Mouse (Mus musculus): ENCODE data around the gene Olfr56.
A peak's percentile ranks its signal among the peaks of the same experiment; 100 is the strongest.

Gene Olfr56

GRCm38 (mm10) chr11:49092786-49093185, 114.1 kb downstream of the Olfr56 start:
- DNase-seq (ENCODE audit: low read depth): no peak

DNA sequence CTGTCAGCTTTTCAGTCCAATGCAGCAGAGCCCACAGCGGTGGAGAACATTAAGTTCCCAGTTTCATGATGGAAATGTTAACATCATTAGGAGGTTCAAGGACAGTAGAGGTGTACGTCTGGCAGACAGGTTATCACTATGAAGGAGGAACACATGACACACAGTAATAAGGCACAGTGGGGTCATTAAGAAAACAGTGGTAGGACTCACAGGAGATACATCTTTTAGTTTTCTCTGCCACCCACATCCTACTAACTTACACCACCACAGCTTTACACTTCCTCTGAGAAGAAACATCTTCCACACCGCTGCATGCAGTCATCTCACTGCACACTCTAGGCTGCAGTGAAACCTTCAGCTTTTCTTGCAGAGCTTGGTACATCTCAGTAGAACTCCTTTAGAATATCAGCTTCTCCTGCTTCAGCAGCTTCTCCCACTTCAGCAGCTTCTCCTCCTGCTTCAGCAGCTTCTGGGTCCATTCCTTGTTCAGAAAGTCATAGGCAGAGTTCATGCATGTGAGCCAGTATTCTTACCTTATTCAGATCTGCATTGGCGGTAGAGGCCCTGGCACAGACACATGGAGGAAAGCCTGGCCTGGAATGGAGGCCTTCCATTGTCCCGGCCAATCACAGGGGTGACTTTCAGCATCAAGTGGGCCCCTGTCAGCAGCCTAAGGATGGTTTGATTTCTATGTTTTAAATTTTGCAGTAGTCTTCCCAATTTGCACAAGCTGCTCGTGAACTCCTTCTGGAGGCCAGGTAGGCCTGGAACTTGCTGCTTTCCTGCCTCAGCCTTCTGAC, 115.4 kb downstream of the Olfr56 start:
- no peak for DNase-seq (ENCODE audit: low read depth)

GRCm38 (mm10) chr11:49095367-49095766, 116.7 kb downstream of the Olfr56 start:
- DNase-seq (ENCODE audit: low read depth): no peak

DNA sequence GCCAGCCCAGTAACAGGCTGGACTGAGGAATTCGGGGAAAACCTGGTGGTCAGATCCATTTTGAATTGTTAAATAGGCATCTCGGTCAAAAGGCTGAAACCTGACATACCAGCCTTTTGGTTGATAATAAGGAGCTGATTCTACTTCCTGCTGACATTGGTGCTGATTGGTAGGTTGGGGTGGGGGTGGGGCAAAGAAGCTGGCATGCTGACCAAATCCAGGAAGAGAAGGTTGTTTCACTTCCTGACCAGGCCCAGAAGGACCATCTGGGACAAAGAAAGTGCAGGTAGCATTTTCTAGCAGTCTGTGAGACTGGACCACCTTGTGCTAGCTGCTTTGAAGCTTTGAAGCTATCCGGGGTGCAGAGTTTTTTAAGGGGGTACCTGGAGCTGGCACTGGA, 121.7 kb downstream of the Olfr56 start:
- DNase-seq (ENCODE audit: low read depth): no peak

- no peak for DNase-seq (ENCODE audit: low read depth)
Observed at GRCm38 (mm10) chr11:49101500-49101899, 122.8 kb downstream of the Olfr56 start.

DNA sequence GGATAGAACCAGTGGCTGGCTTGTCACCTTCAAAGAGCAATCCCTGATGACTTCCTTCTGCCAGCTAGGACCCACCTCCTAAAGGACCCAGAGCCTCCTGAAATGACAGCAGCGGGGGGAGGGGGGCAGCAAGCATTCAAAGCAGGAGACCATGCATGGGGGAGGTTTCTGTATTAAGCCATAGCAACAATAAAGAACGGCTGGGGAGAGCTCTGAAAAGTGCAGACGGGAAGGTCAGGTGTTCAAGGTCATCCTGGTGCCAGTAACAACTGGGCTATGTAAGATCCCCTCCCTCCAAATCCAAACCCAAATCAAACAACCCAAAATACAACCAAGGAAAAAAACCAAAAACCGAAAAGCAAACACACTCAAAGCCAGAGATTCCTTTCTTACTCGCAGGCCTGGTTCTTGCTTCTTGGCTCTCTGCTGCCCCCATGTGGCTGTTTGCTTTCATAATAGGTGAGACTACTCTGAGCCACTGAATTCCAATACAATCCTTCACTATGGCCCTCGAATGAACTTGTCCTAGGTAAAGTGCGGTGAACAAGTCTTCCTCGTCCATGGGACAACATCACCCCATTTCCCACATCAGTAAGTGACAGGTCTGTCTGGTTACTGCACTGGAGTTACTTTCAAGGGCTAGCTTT, 124.5 kb downstream of the Olfr56 start:
- peak; percentile 96 for DNase-seq (ENCODE audit: low read depth)

DNA sequence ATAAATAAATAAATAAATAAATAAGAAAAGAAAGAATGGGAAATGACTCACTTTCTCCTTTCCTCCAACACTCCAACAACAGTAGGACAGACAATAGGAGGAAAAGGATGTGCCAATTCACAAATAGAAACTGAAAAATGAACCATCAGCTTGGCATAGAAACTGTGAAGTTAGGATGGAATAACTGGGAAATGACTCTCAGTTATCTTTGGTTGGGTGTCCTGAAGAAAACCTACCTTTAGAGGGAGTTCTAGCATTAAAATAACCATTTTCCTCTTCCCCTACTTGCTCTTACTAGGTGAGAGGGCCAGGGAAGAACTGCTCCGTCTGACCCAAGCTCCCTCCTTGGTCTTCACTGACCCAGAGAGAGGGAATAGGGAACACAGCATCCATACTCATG, 127.1 kb downstream of the Olfr56 start:
- no peak for DNase-seq (ENCODE audit: low read depth)

DNA sequence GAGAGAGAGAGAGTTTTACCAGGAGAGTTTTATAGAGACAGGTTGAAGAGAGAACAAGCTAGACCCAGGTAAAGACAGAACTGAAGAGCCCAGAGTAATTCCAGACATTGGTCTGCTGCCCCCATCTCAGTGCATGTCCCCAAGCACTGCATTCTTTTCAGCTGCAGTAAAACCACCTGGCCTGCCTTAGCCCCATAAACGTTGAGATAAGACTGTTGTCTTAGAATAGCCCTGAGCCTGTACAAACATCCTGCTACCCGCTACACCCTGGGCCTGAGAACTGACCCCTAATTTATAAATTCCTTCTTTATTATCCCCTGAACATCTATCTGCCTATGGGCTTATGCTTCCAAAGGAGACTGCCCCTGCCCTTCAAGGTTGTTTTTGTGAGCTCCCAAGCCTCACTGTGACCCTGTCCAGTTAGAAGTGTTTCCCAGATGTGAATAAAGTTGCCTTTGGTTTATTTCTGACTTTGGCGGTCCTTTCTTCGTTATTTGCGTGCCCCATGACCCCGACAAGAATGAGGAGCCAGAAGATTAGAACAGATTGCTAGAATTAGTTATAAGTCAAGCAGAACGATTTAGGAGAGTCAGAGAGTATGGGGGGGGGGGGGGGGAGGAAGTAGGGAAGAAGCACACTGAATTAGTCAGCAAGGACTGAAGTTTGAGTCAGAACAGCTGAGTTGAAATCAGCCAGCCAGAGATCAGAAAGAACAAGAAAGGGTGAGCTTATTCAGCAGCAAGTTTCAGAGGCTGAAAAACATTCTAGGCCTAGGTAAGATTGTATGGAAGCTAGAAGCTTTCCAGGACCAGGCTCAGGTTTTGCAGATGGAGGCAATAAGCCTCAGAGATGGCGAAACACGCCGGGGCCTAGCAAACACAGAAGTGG, 129.2 kb downstream of the Olfr56 start:
- peak; percentile 72 for DNase-seq (ENCODE audit: low read depth)

DNA sequence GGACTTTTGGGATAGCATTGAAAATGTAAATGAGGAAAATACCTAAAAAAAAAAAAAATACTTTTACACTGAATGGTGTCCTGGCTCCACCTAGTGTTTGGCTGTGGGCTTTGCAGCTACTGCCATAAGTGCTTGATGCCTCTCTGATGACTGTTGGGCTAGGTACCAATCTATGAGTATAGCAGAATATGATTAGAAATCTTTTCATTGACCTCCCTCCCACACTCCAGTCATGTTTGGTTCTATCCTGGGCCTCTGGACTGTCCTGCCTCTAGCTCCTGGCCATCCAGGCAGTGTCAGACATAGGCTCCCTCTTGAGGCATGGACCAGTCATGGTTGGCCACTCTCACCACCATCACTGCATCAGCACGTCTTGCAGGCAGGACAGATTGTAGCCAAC, 130.1 kb downstream of the Olfr56 start:
- DNase-seq (ENCODE audit: low read depth): peak; percentile 86

DNA sequence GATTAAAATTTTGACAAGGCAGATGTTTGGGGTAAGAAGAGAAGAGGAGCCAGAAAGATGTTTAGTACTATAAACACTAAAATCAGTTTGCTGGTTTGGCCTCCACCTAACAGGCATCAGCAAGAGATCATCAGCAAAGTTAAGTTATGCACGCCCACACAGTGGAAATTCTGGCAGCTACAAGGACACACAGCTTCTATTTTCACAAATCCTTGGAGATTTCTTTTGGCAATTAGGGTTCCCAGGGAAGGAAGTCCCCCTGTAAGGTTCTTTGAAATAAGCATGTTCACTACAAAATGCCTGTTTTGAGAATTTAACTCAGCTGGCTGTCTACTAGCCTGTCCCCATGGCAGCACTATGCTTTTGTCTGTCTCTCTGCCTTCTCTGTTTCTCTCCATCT, 132.3 kb downstream of the Olfr56 start:
- no peak for DNase-seq (ENCODE audit: low read depth)

GRCm38 (mm10) chr11:49112624-49113219, 134.0 kb downstream of the Olfr56 start:
- no peak for DNase-seq (ENCODE audit: low read depth)

GRCm38 (mm10) chr11:49114158-49114557, 135.5 kb downstream of the Olfr56 start:
- no peak for DNase-seq (ENCODE audit: low read depth)

DNA sequence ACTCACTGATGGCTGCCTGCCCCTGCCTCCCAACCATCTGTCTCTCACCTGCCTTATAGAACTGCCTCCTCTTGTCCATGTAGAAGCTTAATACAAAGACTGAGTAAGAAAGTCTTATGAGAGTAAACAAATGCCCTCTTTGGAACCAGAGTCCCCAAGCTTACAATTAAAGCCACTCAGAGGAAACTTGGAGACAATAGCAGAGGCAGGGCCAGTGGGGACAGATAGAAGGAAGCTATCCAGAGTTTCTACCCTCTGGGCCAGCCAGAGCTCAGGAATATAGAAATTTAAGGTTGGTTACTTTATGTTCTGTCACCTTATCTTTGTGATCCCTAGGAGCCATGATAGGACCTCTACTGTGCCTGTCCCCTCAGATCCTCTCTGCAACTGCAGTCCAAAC, 136.1 kb downstream of the Olfr56 start, which contains the start of gene Olfr1396:
Gene Olfr1396, minus strand, starts transcription at position 101 of the 400 bp plus-strand sequence.
- no peak for DNase-seq (ENCODE audit: low read depth)

GRCm38 (mm10) chr11:49119635-49120034, 140.9 kb downstream of the Olfr56 start:
- DNase-seq (ENCODE audit: low read depth): no peak

DNA sequence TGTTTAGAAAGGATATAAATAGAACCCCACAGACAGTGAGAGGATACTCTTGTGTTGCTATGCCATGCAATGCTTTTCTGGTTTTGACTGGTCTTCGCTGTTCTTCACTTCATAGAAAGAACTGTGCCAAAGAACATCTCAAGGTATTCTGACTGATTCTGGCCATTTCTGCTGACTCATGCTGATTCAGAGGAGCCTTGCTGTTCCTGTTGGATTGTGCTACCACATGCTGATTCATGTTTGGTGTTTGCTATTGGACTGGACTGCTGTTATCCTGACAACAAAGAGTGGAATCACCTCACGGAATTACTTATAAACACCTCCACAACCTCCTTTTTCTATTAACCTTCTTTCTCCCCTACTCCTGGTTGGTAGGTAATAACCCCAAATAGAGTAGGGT, 145.5 kb downstream of the Olfr56 start:
- DNase-seq (ENCODE audit: low read depth): peak; percentile 6

DNA sequence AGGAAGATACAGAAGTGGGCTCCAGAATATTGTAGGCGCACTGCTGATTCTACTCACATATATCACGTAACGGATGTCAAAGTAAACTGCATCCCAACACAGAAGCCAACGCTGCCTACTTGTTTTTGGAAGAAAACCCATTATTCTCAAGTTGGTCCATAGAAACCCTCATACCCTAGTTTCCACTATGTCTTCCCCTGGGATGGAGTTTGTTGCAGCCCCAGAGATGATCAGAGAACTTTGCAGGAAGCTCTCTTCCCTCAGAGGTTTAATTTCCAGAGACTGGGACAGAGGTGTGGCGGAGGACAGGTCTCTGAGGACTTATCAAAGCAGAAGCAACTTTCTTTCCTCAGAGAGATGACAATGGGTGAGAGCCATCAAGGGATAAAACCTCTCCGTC, 163.3 kb downstream of the Olfr56 start, which contains the start of gene Olfr1395:
Gene Olfr1395, plus strand, starts transcription at position 301 of the 400 bp plus-strand sequence.
- no peak for DNase-seq (ENCODE audit: low read depth)

GRCm38 (mm10) chr11:49154077-49154476, 175.4 kb downstream of the Olfr56 start, which contains the start of gene Olfr1394:
Gene Olfr1394, plus strand, starts transcription at chr11:49154377.
- no peak for DNase-seq (ENCODE audit: low read depth)

- no peak for DNase-seq (ENCODE audit: low read depth)
Observed at GRCm38 (mm10) chr11:49156821-49157814, 178.4 kb downstream of the Olfr56 start.

GRCm38 (mm10) chr11:49168839-49169611, 190.3 kb downstream of the Olfr56 start:
- no peak for DNase-seq (ENCODE audit: low read depth)

GRCm38 (mm10) chr11:49170576-49170975, 191.9 kb downstream of the Olfr56 start:
- no peak for DNase-seq (ENCODE audit: low read depth)
